Mouse (Mus musculus) liver, embryonic 14.5 days (tissue): Measurements from ENCODE around the gene Slc30a2.

Experiments
- CTCF ChIP-seq: IDR thresholded peaks from 2 replicates; pipeline ENCODE4 v1.5.1; 2016; ENCODE audit warnings: antibody characterized with exemption, low read depth, control low read depth
- EP300 ChIP-seq: IDR thresholded peaks from 2 replicates; pipeline ENCODE4 v1.6.1; 2016; ENCODE audit warnings: antibody characterized with exemption, low read depth

DNA sequence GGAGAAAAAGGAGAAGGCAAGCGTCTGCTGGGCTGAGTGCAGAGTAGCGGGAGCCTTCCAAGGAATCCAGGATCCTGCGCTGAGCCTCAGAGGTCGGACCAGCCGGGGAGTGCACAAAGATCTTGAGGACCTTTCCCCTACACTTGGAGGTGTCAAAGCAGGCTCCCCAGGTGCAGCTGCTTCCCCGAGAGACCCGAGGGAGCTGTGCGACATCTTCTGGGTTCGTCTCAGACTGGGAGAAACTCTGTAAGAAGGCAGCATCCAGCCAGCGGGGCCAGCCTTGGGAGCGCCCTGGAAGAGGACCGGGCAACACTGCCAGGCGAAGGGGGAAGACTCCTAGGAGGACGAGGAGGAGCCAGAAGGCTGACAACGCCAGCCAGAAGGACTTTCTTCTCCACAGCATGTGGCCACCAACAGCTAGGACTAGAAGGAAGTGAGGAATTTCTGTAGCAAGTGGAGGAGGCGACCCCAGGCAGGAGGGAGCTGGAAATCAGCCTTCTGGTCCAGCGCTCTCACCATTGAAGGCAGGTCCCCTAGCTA is 28.4 kb downstream of the Slc30a2 start:
- TF ChIP-seq CTCF (no peak), EP300 (no peak)
